Comparison of ENCODE assay signal across 11 mouse cellular contexts in genomic region chr11:100721254-100721653, GRCm38 (mm10). TPM values are rescaled to one million over a fixed set of nuclear protein-coding genes. Genes with fewer than 3 reads are reported as not detected.
DNase-seq lines count a peak whose midpoint lies in the region; ATAC-seq and TF ChIP-seq lines count a peak whose summit lies in the region.
"Had no signal": no experiment of that assay in that cellular context is flagged by ENCODE, and none has a peak within 500 bp of the region (broad histone marks: within the 10 kb centered on the region; RNA-seq: fewer than 3 reads in every experiment).

No protein-coding gene starts in this region.

- H3K27me3 ChIP-seq in forebrain, postnatal 0 days (ENCODE audit: insufficient read depth, low read length): no peaks in the 10 kb centered on the region
- H3K27me3 ChIP-seq in forebrain, embryonic 14.5 days (replicated peaks; ENCODE audit: control insufficient read depth, insufficient read depth, low read length): no peaks in the 10 kb centered on the region
- H3K27me3 ChIP-seq in hindbrain, embryonic 15.5 days: no peaks in the 10 kb centered on the region
- H3K27me3 ChIP-seq in small intestine, adult 2 months (ENCODE audit: control insufficient read depth, insufficient read depth, low read length): no peaks in the 10 kb centered on the region

- TF ChIP-seq CTCF in forebrain, postnatal 0 days (IDR thresholded peaks at IDR 0.05; ENCODE audit: low read depth): no peak
- no peak for TF ChIP-seq CTCF in lung, adult 2 months (IDR thresholded peaks at IDR 0.05; ENCODE audit: insufficient read depth, low read length)
- no peak for TF ChIP-seq CTCF in small intestine, adult 2 months (IDR thresholded peaks at IDR 0.05; ENCODE audit: extremely low read depth, insufficient read length, insufficient replicate concordance, low read depth, low read length)

- H3K27ac ChIP-seq in forebrain, postnatal 0 days (ENCODE audit: low read depth, low read length): peak overlapping the region; percentile 29; the same call in 1 of the 2 replicates
- no peak overlapping the region for H3K27ac ChIP-seq in forebrain, embryonic 14.5 days (ENCODE audit: low read depth, low read length)
- peak overlapping the region; percentile 47 for H3K27ac ChIP-seq in hindbrain, embryonic 15.5 days (replicated peaks)
- peak overlapping the region; percentile 30; the same call in 1 of the 2 replicates for H3K27ac ChIP-seq in small intestine, adult 2 months (ENCODE audit: insufficient read depth, low read depth, low read length)

- H3K4me3 ChIP-seq in forebrain, postnatal 0 days (ENCODE audit: low read depth, low read length): no peak overlapping the region
- H3K4me3 ChIP-seq in forebrain, embryonic 14.5 days (ENCODE audit: low read depth, low read length): no peak overlapping the region
- no peak overlapping the region for H3K4me3 ChIP-seq in lung, adult 2 months (replicated peaks; ENCODE audit: extremely low read depth, low read depth, low read length)
- H3K4me3 ChIP-seq in hindbrain, embryonic 15.5 days: no peak overlapping the region
- no peak overlapping the region for H3K4me3 ChIP-seq in small intestine, adult 2 months (ENCODE audit: low read depth, low read length)

- ATAC-seq in forebrain, postnatal 0 days: no peak
- ATAC-seq in forebrain, embryonic 14.5 days: no peak
- no peak for ATAC-seq in hindbrain, embryonic 15.5 days (ENCODE audit: low FRiP score, low read depth)

- WGBS in forebrain, postnatal 0 days: 45% methylated on average over 4 of the region's 4 CpGs
- 53% methylated on average over 4 of the region's 4 CpGs for WGBS in forebrain, embryonic 14.5 days
- 27% methylated on average over 4 of the region's 4 CpGs for WGBS in lung, adult 2 months
- 67% methylated on average over 4 of the region's 4 CpGs for WGBS in hindbrain, embryonic 15.5 days
- WGBS in small intestine, adult 2 months: 68% methylated on average over 4 of the region's 4 CpGs

- intact Hi-C loops in left cerebral cortex, postnatal 36 days (cut with DNase I): no loop called here

- no peak overlapping the region for H3K4me2 ChIP-seq in forebrain, postnatal 0 days (ENCODE audit: low read depth)
- no peak overlapping the region for H3K4me2 ChIP-seq in forebrain, embryonic 14.5 days (ENCODE audit: low read length)
- no peak overlapping the region for H3K4me2 ChIP-seq in hindbrain, embryonic 15.5 days

- DNase-seq in forebrain, postnatal 0 days: no peak
- DNase-seq in forebrain, embryonic 14.5 days (ENCODE audit: low spot score): no peak
- peak; percentile 53 for DNase-seq in lung, postnatal 25 days (ENCODE audit: low spot score)
- DNase-seq in lung, adult 2 months: no peak
- no peak for DNase-seq in embryo, embryonic 9.5 days (ENCODE audit: extremely low spot score)
- no peak for DNase-seq in left cerebral cortex, postnatal 36 days (ENCODE audit: low spot score in 2 of 2)
- DNase-seq: adrenal gland, adult 2 months; B cell, adult 2 months; kidney, postnatal 4 days had no signal

- H3K9ac ChIP-seq in forebrain, postnatal 0 days: no peak overlapping the region
- no peak overlapping the region; the same call in 1 of the 2 replicates for H3K9ac ChIP-seq in forebrain, embryonic 14.5 days (ENCODE audit: low read length)
- H3K9ac ChIP-seq in hindbrain, embryonic 15.5 days: no peak overlapping the region

- H3K9me3 ChIP-seq in forebrain, postnatal 0 days (ENCODE audit: low read length): no peaks in the 10 kb centered on the region
- no peaks in the 10 kb centered on the region for H3K9me3 ChIP-seq in forebrain, embryonic 14.5 days (replicated peaks; ENCODE audit: control insufficient read depth, low read length)
- no peaks in the 10 kb centered on the region for H3K9me3 ChIP-seq in hindbrain, embryonic 15.5 days

- H3K4me1 ChIP-seq in forebrain, postnatal 0 days (ENCODE audit: insufficient read depth): 0 out of 2 replicates have a peak, but pooled peaks cover 3% of the 10 kb centered on the region
- no peaks in the 10 kb centered on the region for H3K4me1 ChIP-seq in forebrain, embryonic 14.5 days (ENCODE audit: control insufficient read depth, insufficient read depth, low read length)
- peaks cover 40% of the 10 kb centered on the region for H3K4me1 ChIP-seq in lung, adult 2 months (ENCODE audit: control insufficient read depth, insufficient read depth, low read length)
- H3K4me1 ChIP-seq in hindbrain, embryonic 15.5 days (replicated peaks): peaks cover 21% of the 10 kb centered on the region
- H3K4me1 ChIP-seq in small intestine, adult 2 months (ENCODE audit: control insufficient read depth, insufficient read depth, insufficient read length, low read length): peaks cover 29% of the 10 kb centered on the region

- TF ChIP-seq POLR2A in lung, adult 2 months (IDR thresholded peaks at IDR 0.05; ENCODE audit: borderline replicate concordance, extremely low read depth, low read depth, low read length): no peak
- TF ChIP-seq POLR2A in small intestine, adult 2 months (IDR thresholded peaks at IDR 0.05; ENCODE audit: low read depth, low read length): no peak

- H3K36me3 ChIP-seq in forebrain, postnatal 0 days (ENCODE audit: insufficient read depth): peaks cover 28% of the 10 kb centered on the region
- peaks cover 37% of the 10 kb centered on the region for H3K36me3 ChIP-seq in forebrain, embryonic 14.5 days (ENCODE audit: control insufficient read depth, insufficient read depth, low read length)
- peaks cover 21% of the 10 kb centered on the region for H3K36me3 ChIP-seq in hindbrain, embryonic 15.5 days
- H3K36me3 ChIP-seq in small intestine, adult 2 months (ENCODE audit: control insufficient read depth, insufficient read depth, low read length): peaks cover 30% of the 10 kb centered on the region

RNA-seq across cellular contexts. Expression of gene Hspb9, which starts 7.6 kb away (rescaled TPM):
- not detected in 2 replicates for total RNA-seq in forebrain, postnatal 0 days (2014; rRNA removed)
- 0.21 and 0.22 TPM in 2 replicates for polyA plus RNA-seq in forebrain, postnatal 0 days (2015; fragmentation: Nextera tagmentation; extraction: Ambion mirVana)
- polyA plus RNA-seq in forebrain, embryonic 14.5 days (2014; fragmentation: Nextera tagmentation; extraction: Ambion mirVana): 0.53 TPM in 1 of 2 replicates, not detected in the other
- polyA plus RNA-seq in lung, adult 2 months (2012; rRNA removed): 0.36 TPM in 1 of 2 replicates, not detected in the other
- 0.25 and 0.35 TPM in 2 replicates for polyA plus RNA-seq in hindbrain, embryonic 15.5 days (2015; fragmentation: Nextera tagmentation; extraction: Ambion mirVana)
- polyA plus RNA-seq in small intestine, adult 2 months (2012; rRNA removed): not detected in 2 replicates
- total RNA-seq in left cerebral cortex, postnatal 36 days (2021): not detected
- total RNA-seq: adrenal gland, adult 2 months had no signal
- polyA plus RNA-seq: adrenal gland, adult 2 months had no signal

RNA-seq across cellular contexts. Expression of gene Kat2a, which starts 9.0 kb away (rescaled TPM):
- total RNA-seq in forebrain, postnatal 0 days (2014; rRNA removed): 41.9 and 42.8 TPM in 2 replicates
- polyA plus RNA-seq in forebrain, postnatal 0 days (2015; fragmentation: Nextera tagmentation; extraction: Ambion mirVana): 59.9 and 67.0 TPM in 2 replicates
- polyA plus RNA-seq in forebrain, embryonic 14.5 days (2014; fragmentation: Nextera tagmentation; extraction: Ambion mirVana): 32.6 and 47.3 TPM in 2 replicates
- 27.3 and 28.2 TPM in 2 replicates for polyA plus RNA-seq in lung, adult 2 months (2012; rRNA removed)
- polyA plus RNA-seq in hindbrain, embryonic 15.5 days (2015; fragmentation: Nextera tagmentation; extraction: Ambion mirVana): 67.2 and 74.0 TPM in 2 replicates
- 10.9 and 12.2 TPM in 2 replicates for polyA plus RNA-seq in small intestine, adult 2 months (2012; rRNA removed)
- total RNA-seq in left cerebral cortex, postnatal 36 days (2021): 10 to 100 TPM; 63.1 to 65.4 TPM

RNA-seq across cellular contexts. Expression of gene Rab5c, which starts 16.8 kb away (rescaled TPM):
- 208 and 211 TPM in 2 replicates for total RNA-seq in forebrain, postnatal 0 days (2014; rRNA removed)
- 34.9 and 37.8 TPM in 2 replicates for polyA plus RNA-seq in forebrain, postnatal 0 days (2015; fragmentation: Nextera tagmentation; extraction: Ambion mirVana)
- polyA plus RNA-seq in forebrain, embryonic 14.5 days (2014; fragmentation: Nextera tagmentation; extraction: Ambion mirVana): 133 and 142 TPM in 2 replicates
- polyA plus RNA-seq in lung, adult 2 months (2012; rRNA removed): 235 and 252 TPM in 2 replicates
- polyA plus RNA-seq in hindbrain, embryonic 15.5 days (2015; fragmentation: Nextera tagmentation; extraction: Ambion mirVana): 42.0 and 42.4 TPM in 2 replicates
- 186 and 350 TPM in 2 replicates for polyA plus RNA-seq in small intestine, adult 2 months (2012; rRNA removed)
- total RNA-seq in left cerebral cortex, postnatal 36 days (2021): 100 to 1,000 TPM; 138 to 156 TPM

RNA-seq across cellular contexts. Expression of gene Dhx58, which starts 17.2 kb away (rescaled TPM):
- 0.69 and 2.3 TPM in 2 replicates for total RNA-seq in forebrain, postnatal 0 days (2014; rRNA removed)
- polyA plus RNA-seq in forebrain, postnatal 0 days (2015; fragmentation: Nextera tagmentation; extraction: Ambion mirVana): 1.0 and 1.5 TPM in 2 replicates
- 1.2 and 1.6 TPM in 2 replicates for polyA plus RNA-seq in forebrain, embryonic 14.5 days (2014; fragmentation: Nextera tagmentation; extraction: Ambion mirVana)
- polyA plus RNA-seq in lung, adult 2 months (2012; rRNA removed): 8.2 and 9.8 TPM in 2 replicates
- polyA plus RNA-seq in hindbrain, embryonic 15.5 days (2015; fragmentation: Nextera tagmentation; extraction: Ambion mirVana): 3.0 and 3.1 TPM in 2 replicates
- 4.7 and 13.3 TPM in 2 replicates for polyA plus RNA-seq in small intestine, adult 2 months (2012; rRNA removed)
- 1 to 10 TPM; 2.0 to 2.8 TPM for total RNA-seq in left cerebral cortex, postnatal 36 days (2021)

RNA-seq across cellular contexts. Expression of gene Zfp385c, which starts 29.0 kb away (rescaled TPM):
- total RNA-seq in forebrain, postnatal 0 days (2014; rRNA removed): 1.7 and 2.0 TPM in 2 replicates
- polyA plus RNA-seq in forebrain, postnatal 0 days (2015; fragmentation: Nextera tagmentation; extraction: Ambion mirVana): 0.40 and 1.0 TPM in 2 replicates
- 0.10 TPM in 1 of 2 replicates, not detected in the other for polyA plus RNA-seq in forebrain, embryonic 14.5 days (2014; fragmentation: Nextera tagmentation; extraction: Ambion mirVana)
- 0.36 and 4.9 TPM in 2 replicates for polyA plus RNA-seq in lung, adult 2 months (2012; rRNA removed)
- polyA plus RNA-seq in hindbrain, embryonic 15.5 days (2015; fragmentation: Nextera tagmentation; extraction: Ambion mirVana): 0.82 and 0.94 TPM in 2 replicates
- polyA plus RNA-seq in small intestine, adult 2 months (2012; rRNA removed): 0.14 and 0.62 TPM in 2 replicates
- total RNA-seq in left cerebral cortex, postnatal 36 days (2021): under 1 TPM; 0.39 to 0.47 TPM
